Mouse (Mus musculus) kidney, adult 18-20 months (tissue): ENCODE results near the gene Necap2.
A peak's percentile ranks its signal among the peaks of the same experiment; 100 is the strongest.

Experiments
- DNase-seq: peaks from one replicate; pipeline ENCODE4 v3.0.0; 2021

Gene Necap2

DNA sequence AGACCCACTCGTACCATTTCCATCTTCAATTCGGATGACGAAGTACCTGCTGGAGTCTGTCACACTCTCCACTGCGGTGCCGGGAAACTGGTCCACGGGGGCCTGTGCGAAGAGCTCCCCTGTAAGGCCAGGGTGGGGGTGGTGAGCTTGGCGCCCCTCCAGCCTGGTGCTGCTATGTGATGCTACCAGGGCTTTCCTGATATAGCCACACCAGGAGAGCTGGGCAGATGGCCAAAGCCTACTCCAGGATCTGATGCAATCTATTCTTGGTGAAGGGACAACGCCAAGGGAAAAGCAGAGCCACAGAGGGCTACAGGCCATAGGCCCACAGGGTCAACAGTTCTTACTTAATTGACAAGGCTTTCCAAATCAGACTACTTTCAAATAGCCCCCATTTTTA lies 4.5 kb downstream of the Necap2 start:
- no peak for DNase-seq

DNA sequence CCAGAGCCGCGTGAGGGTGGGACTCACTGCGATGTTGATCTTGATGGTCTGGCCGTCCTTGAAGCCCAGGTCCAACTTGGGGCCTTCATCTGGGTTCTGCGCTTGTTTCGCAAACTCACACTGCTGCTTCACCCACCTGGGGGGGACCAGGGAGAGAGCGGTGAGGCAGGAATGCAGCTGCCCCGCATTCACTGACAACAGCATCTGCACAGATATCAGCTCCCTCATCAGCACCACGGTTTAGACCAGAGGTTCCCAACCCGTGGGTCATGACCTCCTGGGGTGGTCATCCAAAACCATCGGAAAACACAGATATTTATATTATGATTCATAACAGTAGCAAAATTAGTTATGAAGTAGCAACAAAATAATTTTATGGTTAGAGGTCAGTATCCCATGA lies 5.7 kb downstream of the Necap2 start:
- DNase-seq, result no peak

DNA sequence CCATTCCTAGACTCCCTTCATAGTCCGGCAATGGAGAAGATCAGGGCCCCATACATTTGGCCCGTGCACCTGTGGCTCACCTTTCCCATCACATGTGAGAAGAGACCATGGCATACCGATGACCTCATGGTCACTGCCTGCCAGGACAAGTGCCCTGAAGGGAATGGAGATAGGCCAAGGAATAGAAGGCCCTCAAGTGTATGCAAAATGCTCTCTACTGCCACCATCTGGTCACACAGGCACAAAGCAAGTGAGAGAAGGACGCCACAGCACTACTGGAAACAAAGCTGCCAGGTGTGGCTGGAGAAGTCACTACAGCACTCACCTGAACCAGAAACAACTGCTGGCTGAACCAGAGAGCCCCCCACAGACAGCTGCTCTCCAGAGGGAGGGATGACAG lies 8.4 kb downstream of the Necap2 start:
- DNase-seq, result peak; percentile 68

DNA sequence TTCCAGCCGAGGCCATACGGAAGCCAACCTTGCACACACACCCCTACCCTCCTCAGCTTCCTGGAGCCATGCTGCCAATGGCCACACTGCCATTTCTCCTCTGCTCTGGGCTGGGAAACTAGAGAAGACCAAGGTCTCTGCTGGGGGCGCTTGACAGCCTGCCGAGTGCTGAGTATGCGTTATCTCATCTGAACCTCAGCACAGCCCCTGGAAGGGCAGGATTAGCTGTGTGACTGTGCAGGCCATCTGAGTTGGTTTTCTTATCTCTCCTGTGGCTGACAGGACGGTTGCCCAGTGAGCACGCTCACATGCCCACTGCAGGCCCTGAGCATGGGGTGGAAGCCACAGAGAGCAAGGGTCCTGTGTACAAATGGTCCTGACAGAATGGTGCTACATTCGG lies 9.5 kb downstream of the Necap2 start:
- no peak for DNase-seq

DNA sequence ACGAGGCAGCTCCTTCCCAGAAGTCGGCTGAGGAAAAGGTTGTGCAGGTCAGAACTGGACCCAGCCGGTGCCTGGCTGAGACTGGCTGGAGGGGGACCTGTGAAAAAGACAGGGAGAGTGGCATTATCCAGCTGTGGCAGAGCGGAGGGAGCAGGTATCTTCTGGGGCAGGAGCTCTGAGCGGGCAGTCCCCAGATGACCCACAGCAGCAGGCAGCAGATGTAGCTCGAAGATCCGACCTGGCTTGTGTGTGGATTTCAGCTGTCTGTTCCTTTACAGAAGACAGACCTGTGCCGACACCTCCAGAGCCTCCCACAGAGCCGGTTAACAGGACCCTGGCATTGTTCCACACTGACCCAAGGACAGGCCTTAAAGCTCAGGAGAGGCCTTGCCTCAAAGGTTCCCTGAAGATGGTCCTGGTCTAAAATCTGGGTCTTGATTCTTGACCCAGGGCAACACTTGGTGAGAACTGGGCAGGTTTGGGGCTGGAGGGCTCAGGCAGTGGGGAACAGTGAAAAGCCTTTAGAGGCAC lies 10.6 kb downstream of the Necap2 start:
- DNase-seq, result no peak

DNA sequence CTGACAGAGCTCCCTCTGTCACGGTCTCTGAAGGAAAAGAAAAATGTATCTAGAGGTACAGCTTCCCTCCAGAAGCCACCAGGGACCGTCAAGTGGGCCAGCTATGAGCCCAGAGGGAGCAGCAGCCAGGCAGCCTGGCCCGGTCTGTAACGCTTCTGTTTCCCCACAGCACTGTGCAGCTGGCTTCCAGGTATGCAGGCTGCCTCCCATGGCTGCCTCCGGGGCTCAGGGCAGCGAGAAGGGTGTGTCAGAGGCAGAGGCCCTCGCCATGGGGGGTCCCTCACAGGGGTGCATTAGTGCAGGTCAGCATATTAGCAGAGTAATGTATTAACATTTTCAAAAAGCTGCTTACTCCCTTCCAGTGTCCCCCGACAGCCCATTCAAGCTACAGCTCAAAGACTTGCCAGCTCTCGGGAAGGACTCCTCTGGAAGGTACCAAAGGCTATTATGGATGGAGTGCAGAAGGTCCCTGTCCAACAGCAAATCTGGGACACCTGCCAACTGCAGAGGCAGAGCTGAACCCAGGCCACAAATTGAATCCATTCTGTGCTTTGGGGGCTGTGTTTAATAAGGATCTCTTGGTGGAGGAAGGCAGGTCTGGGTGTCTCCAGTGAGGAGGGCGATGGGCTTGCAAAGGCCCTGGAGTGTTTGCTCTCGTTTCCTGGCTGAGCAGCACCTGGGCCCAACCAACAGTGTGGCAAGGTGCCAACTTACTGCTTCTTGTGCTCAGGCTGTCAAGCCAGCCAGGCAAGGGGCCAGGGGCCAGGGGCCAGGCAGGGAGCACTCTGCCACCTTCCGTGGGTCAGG lies 11.2 kb downstream of the Necap2 start:
- DNase-seq, result peak; percentile 83

DNA sequence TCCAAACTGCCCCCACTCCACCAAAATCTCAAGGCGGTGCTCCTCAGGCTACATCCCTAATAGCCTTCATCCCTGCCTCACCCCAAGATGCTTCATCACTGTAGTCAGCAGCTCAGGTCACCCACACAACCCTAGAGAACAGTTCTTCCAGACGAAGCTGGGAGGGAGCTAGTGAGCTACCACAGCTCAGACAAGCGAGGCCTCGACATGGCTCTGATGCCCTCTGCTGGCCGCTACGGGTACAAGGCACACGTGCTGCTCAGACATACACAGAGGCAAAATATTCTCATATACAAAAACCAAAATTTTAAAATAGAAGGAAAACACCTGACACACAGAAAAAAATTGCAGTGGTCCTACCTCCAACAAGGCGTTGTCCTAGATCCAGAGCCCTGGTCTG lies 13.0 kb downstream of the Necap2 start:
- DNase-seq, result peak; percentile 83

DNA sequence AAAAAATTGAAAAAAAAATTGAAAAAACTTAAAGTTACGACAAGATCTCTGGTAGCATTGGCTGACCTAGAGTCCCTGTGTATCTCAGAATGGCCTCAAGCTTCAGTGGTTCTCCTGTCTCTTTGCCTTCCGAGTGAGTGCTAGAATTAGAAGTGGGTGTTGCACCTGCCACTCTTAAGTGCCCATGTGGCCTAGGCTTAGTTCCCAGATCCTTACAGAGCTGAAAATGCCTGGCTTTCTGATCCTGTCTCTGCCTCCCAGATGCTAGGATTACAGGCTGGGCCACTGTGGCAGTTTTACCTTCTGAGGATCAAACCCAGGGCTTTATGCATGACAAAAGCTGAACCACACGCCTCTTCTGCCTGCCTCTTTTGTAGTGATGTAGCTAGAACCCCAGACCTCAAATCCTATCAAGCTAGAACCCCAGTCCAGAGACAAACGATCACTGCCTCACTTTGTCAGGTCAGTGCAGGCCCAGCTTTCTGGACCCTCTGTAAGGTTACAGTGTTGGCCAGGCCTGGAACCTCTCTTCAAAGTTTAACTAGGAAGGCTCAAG lies 14.0 kb downstream of the Necap2 start:
- no peak for DNase-seq

DNA sequence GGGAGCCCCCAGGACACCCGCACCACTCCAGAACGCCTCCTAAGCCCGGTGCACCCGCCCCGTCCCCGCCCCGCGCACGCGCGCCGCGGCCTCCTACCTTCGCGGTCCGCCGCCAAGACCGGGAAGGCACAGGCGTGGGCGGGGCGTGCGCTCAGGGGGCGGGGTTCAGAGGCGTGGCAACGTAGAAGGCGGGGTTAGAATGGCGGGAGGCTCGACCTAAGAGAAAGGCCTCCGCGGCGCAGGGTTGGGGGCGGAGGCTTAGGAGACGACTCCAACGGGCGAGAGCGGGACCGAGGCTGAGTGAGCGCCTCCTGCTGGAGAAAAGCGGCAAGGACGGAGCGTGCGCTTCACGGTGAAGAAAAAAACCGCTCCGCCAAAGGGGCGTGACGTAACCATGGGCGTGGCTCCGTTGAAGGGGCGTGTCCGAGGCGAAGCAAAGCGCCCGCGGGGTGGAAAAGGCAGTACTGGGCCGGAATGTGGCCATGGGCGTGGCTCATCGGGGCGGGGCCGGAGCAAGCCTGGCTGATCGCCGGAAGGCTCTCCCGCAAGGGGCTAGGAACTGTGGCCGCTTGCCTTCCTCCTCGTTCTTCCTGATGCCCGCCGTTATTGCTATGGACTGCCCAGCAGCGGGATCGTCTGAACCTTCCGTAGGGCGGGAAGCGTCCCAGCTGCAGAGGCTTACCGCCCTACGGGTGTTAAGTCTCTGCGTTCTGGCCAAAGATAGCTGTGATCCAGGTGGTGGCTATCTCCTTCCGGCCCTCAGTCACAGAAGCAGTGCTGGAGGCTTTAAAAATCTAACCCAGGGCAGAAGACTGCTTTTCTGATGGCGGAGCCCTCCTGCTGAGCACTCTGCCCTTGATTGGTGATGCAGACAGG lies 17.5 kb downstream of the Necap2 start, which contains the start of gene Crocc:
TSS of gene Crocc (minus strand) at position 125 of the 876 bp plus-strand sequence.
- DNase-seq, result peak; percentile 100

DNA sequence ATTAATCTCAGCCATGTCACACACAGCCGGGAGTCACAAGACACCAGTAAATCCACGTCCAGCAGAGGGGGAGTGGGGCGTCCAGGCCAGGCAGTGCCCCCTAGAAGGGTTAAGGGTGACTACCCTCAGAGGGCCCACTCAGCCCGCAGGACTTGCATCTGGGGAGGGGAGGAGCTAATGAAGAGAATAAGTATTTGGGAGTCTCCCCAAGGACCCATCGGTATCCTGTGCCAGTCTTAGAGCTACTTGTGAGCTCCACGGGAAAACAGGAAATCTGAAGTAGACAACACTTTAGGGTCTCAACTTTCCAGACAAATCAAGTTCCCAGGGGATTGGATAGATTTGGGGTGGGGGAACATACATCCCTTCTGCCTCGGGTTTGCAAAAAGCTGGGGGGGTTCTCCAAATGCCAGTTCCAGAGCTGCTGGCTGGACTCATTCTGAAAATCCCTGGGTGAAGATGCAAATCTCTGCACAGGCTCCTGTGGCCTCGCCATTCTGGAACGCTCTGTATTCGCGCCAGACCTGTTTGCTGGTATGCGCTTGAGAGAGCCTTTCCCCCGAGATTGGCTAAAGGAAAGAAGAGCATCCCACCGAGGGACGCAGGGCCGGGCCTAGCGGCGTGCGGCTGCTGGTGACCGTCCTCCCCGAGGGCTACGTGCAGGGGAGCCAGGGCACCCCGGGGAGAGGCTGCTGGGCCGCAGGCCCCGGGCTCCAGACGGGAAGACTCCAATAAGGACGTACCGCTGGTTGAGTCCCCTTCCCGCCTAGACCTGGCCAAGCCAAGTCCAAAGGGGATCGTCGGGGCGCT lies 18.3 kb downstream of the Necap2 start:
- no peak for DNase-seq

DNA sequence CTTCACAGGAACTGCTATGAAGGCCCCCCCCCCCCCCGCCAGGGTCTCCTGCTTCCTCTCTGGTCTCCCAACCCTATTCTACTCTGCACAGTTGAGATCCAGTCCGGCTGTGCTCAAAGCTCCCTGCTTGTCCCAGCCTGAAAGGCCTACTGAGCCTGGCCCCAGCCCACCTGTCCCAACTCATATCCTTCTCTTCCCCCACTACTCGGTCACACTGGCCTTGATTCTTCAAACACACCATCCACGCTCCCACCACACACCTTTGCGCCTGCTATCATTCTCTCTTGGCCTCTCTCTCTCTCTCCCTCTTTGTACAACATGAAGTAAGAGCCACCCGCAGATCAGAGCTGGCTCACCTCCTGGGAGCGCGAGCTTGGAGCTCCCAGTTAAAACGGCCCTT lies 19.3 kb downstream of the Necap2 start:
- no peak for DNase-seq

DNA sequence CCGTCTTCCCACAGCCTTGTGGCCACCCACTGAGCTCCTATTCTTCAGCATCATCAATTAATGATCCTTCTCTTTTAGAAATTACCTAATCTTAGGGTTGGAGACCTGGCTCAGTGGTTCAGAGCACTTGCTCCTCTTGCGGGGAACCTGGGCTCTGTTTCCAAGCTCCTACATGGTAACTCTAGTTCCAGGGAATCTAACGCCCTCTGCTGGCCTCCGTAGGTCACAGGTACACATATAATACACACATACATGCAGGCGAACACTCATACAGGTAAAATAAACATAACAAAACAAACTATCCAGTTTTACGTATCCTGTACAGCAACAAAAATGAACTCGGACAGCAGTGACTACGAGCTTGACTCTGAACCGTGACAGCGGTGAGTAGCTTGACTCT lies 21.2 kb downstream of the Necap2 start:
- no peak for DNase-seq

DNA sequence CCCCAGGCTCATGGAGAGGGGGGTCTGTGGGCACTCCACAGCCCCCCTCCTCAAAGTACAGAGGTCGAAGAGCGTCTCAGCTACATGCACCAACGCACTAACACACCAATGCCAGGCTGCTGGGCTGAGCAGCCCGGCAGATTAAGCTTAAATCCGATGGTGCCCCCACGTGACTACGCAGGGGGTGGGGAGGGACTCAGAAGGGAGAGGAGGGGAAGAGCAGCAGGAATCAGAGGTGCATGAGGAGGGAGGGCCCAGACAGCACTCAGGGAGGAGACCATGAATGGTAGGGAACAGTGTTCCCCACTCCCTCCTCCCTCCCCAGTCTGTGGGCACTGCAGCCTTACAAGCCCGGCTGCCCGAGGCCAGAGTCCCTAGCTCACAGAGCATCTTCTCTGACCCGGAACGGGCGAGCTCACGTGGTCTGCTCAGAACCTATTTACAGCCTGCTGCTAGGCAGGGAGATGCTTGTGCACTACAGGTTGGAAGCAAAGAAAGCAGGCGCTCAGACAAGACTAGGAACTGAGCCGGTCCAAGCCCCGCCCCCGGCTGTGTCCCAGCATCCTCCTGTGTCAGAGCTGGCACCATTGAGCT lies 24.5 kb downstream of the Necap2 start:
- DNase-seq, result peak; percentile 92

DNA sequence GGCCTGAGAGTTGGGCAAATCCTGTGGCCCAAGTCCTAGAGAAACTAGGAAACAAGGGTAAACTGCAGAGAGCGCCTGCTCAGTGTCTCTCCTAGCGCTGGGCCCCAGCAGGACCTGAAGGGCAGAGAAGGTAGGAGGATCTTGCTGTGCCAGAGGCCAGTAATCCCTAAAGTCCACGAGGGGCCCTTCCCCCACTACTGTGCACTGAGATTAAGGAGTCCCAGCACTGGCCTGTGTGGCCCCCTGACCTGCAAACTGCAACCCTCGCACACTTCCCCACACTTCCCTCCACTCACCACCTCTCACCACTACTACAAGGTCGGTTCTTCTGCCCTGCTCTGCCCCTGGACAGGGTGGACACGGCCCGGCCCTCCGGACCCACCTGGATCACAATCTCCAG lies 25.0 kb downstream of the Necap2 start:
- DNase-seq, result peak; percentile 70

DNA sequence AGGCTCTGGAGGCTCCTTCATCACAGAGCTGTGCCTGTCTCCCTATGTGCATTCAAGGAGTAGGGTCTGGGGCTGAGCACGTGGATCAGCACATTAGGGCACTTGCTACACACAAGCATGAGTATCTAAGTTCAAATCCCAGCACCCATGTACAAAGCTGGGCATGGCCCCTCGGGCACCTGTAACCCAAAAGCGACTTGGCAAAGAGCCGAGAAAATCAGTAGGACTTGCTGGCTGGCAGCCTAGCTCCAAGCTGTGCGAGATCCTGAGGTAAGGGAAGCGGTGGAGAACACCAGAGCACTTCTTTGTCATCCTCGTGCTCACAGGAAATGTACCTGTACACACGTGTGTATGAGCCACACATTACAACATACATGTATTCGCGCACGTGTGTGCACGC lies 25.7 kb downstream of the Necap2 start:
- peak; percentile 43 for DNase-seq

DNA sequence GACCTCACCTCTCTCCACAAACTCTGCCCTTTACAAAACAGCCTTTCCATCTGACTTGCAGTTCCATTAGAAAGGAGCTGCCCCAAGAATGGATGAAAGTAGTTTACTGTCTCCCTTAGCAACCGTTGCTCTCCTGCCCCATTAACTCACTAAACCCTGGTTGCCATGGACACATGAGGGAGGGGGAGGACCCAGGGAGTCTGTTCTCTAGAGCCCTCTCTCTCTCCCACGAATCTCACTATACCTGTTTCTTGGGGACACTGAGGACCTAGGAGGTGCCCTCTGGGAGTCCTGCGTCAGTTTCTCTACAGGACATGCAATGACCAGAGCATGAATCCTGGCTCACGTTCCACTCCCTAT lies 28.7 kb downstream of the Necap2 start:
- DNase-seq, result no peak

DNA sequence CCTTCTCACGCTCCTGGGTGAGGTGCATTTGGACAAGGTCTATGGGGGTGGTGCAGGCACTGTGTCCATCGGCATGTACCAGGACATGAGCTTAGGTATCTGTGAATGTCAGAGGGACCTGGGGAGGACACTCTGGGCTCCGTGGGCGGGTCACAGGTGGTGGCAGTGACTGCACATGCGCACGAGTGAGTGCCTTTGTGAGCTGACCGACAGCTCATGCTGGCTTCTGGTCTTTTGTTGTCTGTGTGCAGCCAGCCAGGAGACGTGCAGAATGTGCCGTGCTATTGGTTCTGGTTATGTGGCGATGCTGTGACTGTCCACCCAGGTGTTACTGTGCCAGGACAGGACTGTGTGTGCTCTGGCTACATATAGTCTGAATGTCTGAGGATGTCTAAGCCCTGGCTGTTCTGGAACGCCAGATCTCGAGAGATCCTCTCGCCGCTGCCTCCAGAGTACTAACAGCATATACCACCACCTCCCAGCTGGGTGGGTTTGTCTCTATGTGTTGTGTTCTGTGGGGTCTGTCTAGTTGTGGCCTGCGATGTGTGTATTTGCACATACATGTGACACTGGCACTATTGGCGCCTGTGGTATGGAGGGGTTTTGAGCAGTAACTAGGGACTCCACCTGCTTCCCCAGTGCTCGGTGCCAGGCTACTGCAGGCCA lies 29.2 kb downstream of the Necap2 start:
- DNase-seq, result no peak

DNA sequence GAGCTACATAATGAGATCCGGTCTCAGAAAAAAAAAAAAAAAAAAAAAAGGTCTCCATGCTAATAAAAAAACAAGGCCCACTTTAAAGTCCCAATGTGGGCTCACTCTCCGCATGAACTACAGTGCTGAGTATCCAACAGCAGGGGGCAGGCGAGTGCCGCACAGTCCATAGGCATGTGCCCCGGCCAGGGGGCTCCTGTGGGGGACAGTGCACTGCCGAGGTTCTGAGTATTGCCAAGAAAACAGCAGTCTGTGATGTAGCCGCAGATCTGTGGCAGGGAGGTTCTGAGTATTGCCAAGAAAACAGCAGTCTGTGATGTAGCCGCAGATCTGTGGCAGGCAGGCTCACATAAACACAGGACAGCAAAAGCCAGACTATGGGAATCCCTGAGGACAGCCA lies 33.3 kb downstream of the Necap2 start:
- peak; percentile 63 for DNase-seq

DNA sequence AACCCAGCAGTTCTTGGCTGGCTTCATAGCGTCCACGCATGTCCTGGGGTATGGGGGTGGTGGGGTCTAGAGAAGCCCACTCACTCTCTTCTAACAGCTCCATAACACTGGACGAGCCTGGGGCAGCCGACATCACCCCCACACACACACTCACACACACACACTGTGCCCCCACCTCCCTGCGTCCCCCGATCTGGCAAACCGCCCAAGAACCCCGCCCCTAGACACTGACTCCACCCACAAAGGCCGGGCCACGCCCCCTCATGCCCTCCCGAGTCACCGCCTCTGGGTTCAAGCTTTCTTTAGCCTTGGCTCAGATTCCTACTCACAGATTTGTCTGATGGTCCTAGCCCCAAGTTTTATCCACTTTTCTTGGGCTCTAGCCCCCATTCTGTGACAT lies 37.0 kb downstream of the Necap2 start:
- no peak for DNase-seq

DNA sequence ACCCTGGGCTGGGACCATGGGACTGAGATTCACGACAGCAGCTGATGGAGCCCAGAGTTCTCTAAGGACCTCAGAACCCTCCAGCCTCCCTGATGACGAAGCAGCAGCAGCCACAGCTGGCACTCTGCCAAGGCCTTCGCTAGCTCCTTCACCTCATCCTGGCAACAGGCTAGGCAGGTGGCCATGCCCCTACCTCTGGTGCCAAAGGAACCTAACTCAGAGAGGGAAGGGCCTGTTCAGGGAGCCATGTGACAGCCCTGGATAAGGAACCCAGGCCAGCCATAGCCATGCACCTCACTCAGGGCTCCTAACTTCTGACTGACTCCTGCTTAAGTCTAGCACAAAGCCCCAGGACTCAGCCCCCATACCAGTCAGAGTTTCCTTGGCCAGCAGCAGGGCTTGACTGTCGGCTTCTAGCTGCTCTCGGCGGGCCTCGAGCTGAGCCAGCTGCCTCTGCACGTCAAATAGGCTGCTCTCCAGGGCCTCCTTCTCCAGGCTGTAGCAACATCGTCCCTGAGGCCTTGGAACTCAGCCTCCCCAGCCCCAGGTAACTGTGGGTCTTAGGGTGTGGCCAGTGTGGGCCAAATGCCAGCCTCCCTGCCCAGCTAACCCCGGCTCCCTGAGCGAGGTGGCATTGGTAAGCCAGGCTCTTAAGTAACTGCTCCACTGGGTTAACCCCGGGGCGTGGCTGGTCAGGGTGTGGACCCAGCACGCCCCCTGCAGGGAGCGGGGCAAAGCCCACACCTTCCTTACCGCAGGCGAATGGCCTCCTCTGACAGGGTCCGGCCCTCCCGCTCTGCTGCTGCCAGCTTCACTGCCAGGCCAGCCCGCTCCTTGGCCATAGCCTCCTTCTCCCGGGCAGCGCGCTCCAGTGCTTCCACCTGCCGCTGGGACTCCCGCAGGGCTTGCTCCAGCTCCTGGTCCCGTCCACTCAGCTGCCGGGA lies 44.3 kb downstream of the Necap2 start:
- peak; percentile 72 for DNase-seq

DNA sequence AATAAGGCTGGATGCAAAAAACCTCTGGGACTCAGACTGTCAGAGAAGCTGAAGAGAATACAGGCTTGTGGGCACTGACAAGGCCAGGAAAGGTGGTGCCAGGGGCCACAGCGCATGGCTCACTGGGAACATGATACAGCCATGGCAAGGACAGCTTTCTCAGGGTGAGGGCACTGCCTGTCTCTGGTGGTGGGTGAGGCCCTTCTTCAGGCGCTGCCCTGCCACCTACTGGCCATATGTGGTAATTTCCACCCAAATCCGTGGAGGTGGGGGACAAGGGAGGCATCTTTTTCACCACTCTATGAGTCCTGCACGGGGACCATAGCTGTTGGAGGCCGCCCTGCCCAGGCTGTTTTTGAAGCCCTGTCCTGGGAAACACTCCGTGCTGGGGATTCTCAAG lies 46.4 kb downstream of the Necap2 start:
- peak; percentile 77 for DNase-seq
